Mouse (Mus musculus): ENCODE data around the gene Ky. TPM values are rescaled to one million over a fixed set of nuclear protein-coding genes. Genes with fewer than 3 reads are reported as not detected.

Ky gene
- polyA plus RNA-seq, 2 experiments, result not detected

- H3K4me2 ChIP-seq (ENCODE audit: low read depth), result no peak overlapping the region
- H3K9ac ChIP-seq (replicated peaks), result no peak overlapping the region
- no peak for DNase-seq (ENCODE audit: low read depth in 3 of 3, low spot score in 3 of 3)
- ATAC-seq (ENCODE audit: insufficient read depth), result no peak
- TF ChIP-seq EP300 (IDR thresholded peaks at IDR 0.05; ENCODE audit: low read depth) (no peak), CTCF (IDR thresholded peaks at IDR 0.05; ENCODE audit: low read depth) (no peak)
- H3K36me3 ChIP-seq (replicated peaks; ENCODE audit: control insufficient read depth, insufficient read depth, low read depth), result no peaks in the 10 kb centered on the region
- H3K9me3 ChIP-seq (ENCODE audit: control insufficient read depth, low read length), result no peaks in the 10 kb centered on the region
- peaks cover 3% of the 10 kb centered on the region for H3K27me3 ChIP-seq (ENCODE audit: control insufficient read depth, insufficient read depth, low read length)
- 52% methylated on average over 20 of the region's 20 CpGs for WGBS (ENCODE audit: insufficient replicate concordance)
- no peaks in the 10 kb centered on the region for H3K4me1 ChIP-seq (replicated peaks; ENCODE audit: control insufficient read depth in 2 of 2, insufficient read depth in 2 of 2, low read length in 1 of 2)
- H3K27ac ChIP-seq, result no peak overlapping the region
- H3K4me3 ChIP-seq (ENCODE audit: insufficient read depth in 1 of 2, low read depth in 2 of 2, low read length in 2 of 2), result no peak overlapping the region
Observed at GRCm38 (mm10) chr9:102546256-102547027, 40.9 kb downstream of the Ky start.

GRCm38 (mm10) chr9:102547028-102547354 lies 41.4 kb downstream of the Ky start:
- no peak overlapping the region for H3K4me2 ChIP-seq (ENCODE audit: low read depth)
- TF ChIP-seq CTCF (IDR thresholded peaks at IDR 0.05; ENCODE audit: low read depth) (no peak), EP300 (IDR thresholded peaks at IDR 0.05; ENCODE audit: low read depth) (no peak)
- DNase-seq (ENCODE audit: low read depth in 3 of 3, low spot score in 3 of 3) (no peak), ATAC-seq (ENCODE audit: insufficient read depth) (no peak)
- H3K9me3 ChIP-seq (ENCODE audit: control insufficient read depth, low read length), result no peaks in the 10 kb centered on the region
- 62% methylated on average over 7 of the region's 7 CpGs for WGBS (ENCODE audit: insufficient replicate concordance)
- no peaks in the 10 kb centered on the region for H3K36me3 ChIP-seq (replicated peaks; ENCODE audit: control insufficient read depth, insufficient read depth, low read depth)
- peaks cover 3% of the 10 kb centered on the region for H3K27me3 ChIP-seq (ENCODE audit: control insufficient read depth, insufficient read depth, low read length)
- H3K27ac ChIP-seq, result no peak overlapping the region
- H3K9ac ChIP-seq (replicated peaks), result no peak overlapping the region
- no peak overlapping the region for H3K4me3 ChIP-seq (ENCODE audit: insufficient read depth in 1 of 2, low read depth in 2 of 2, low read length in 2 of 2)
- H3K4me1 ChIP-seq (replicated peaks; ENCODE audit: control insufficient read depth in 2 of 2, insufficient read depth in 2 of 2, low read length in 1 of 2), result no peaks in the 10 kb centered on the region

- Histone ChIP-seq H3K36me3 (replicated peaks; ENCODE audit: control insufficient read depth, insufficient read depth, low read depth) (no peaks in the 10 kb centered on the region), H3K27me3 (ENCODE audit: control insufficient read depth, insufficient read depth, low read length) (peaks cover 3% of the 10 kb centered on the region), H3K4me3 (ENCODE audit: insufficient read depth in 1 of 2, low read depth in 2 of 2, low read length in 2 of 2) (no peak overlapping the region), H3K4me1 (replicated peaks; ENCODE audit: control insufficient read depth in 2 of 2, insufficient read depth in 2 of 2, low read length in 1 of 2) (no peaks in the 10 kb centered on the region), H3K9ac (replicated peaks) (no peak overlapping the region), H3K4me2 (ENCODE audit: low read depth) (no peak overlapping the region), H3K9me3 (ENCODE audit: control insufficient read depth, low read length) (no peaks in the 10 kb centered on the region), H3K27ac (no peak overlapping the region)
- WGBS (ENCODE audit: insufficient replicate concordance), result 39% methylated on average over 8 of the region's 8 CpGs
- ATAC-seq (ENCODE audit: insufficient read depth) (no peak), DNase-seq (ENCODE audit: low read depth in 3 of 3, low spot score in 3 of 3) (no peak)
- TF ChIP-seq EP300 (IDR thresholded peaks at IDR 0.05; ENCODE audit: low read depth) (no peak), CTCF (IDR thresholded peaks at IDR 0.05; ENCODE audit: low read depth) (no peak)
Observed at GRCm38 (mm10) chr9:102549211-102549610, 43.7 kb downstream of the Ky start.

DNA sequence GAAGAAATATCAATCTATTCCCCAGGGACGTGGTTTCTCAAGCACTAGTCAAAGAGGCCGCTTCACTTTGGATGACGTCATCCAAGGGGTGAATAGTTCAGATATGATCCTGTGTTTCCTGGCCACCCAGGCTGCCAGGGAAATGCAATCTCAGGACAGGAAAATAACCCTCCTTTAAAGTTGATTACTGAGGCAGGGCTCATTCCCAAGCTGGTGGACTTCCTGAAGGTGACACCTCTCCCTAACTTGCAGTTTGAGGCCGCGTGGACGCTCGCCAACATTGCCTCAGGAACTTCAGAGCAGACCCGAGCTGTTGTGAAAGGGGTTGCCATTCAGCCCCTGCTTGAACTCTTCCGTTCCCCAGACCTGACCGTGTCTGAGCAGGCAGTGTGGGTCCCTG lies 46.2 kb downstream of the Ky start:
- 24% methylated on average over 10 of the region's 10 CpGs for WGBS (ENCODE audit: insufficient replicate concordance)
- no peak overlapping the region for H3K27ac ChIP-seq
- ATAC-seq (ENCODE audit: insufficient read depth), result no peak

GRCm38 (mm10) chr9:102553781-102554180 lies 48.2 kb downstream of the Ky start:
- 63% methylated on average over 3 of the region's 3 CpGs for WGBS (ENCODE audit: insufficient replicate concordance)
- Histone ChIP-seq H3K27ac (no peak overlapping the region), H3K4me1 (replicated peaks; ENCODE audit: control insufficient read depth in 2 of 2, insufficient read depth in 2 of 2, low read length in 1 of 2) (no peaks in the 10 kb centered on the region), H3K4me2 (ENCODE audit: low read depth) (no peak overlapping the region), H3K9me3 (ENCODE audit: control insufficient read depth, low read length) (no peaks in the 10 kb centered on the region), H3K27me3 (ENCODE audit: control insufficient read depth, insufficient read depth, low read length) (no peaks in the 10 kb centered on the region), H3K36me3 (replicated peaks; ENCODE audit: control insufficient read depth, insufficient read depth, low read depth) (no peaks in the 10 kb centered on the region), H3K4me3 (ENCODE audit: insufficient read depth in 1 of 2, low read depth in 2 of 2, low read length in 2 of 2) (no peak overlapping the region), H3K9ac (replicated peaks) (no peak overlapping the region)
- TF ChIP-seq CTCF (IDR thresholded peaks at IDR 0.05; ENCODE audit: low read depth) (no peak), EP300 (IDR thresholded peaks at IDR 0.05; ENCODE audit: low read depth) (no peak)
- DNase-seq (ENCODE audit: low read depth in 3 of 3, low spot score in 3 of 3), result no peak
- ATAC-seq (ENCODE audit: insufficient read depth), result no peak

More for the DNA sequence above, 46.2 kb downstream of the Ky start:
- Histone ChIP-seq H3K36me3 (replicated peaks; ENCODE audit: control insufficient read depth, insufficient read depth, low read depth) (no peaks in the 10 kb centered on the region), H3K4me3 (ENCODE audit: insufficient read depth in 1 of 2, low read depth in 2 of 2, low read length in 2 of 2) (no peak overlapping the region), H3K4me2 (ENCODE audit: low read depth) (no peak overlapping the region), H3K9ac (replicated peaks) (no peak overlapping the region), H3K27me3 (ENCODE audit: control insufficient read depth, insufficient read depth, low read length) (no peaks in the 10 kb centered on the region), H3K4me1 (replicated peaks; ENCODE audit: control insufficient read depth in 2 of 2, insufficient read depth in 2 of 2, low read length in 1 of 2) (no peaks in the 10 kb centered on the region), H3K9me3 (ENCODE audit: control insufficient read depth, low read length) (no peaks in the 10 kb centered on the region)
- DNase-seq (ENCODE audit: low read depth in 3 of 3, low spot score in 3 of 3), result no peak
- no peak for TF ChIP-seq CTCF (IDR thresholded peaks at IDR 0.05; ENCODE audit: low read depth)
- TF ChIP-seq EP300 (IDR thresholded peaks at IDR 0.05; ENCODE audit: low read depth), result no peak

All from liver, embryonic 14.5 days (tissue).